Mouse (Mus musculus) forebrain, embryonic 11.5 days (tissue): ENCODE results near the gene Dixdc1. TPM values are rescaled to one million over a fixed set of nuclear protein-coding genes. Genes with fewer than 3 reads are reported as not detected.

Experiments used
- ATAC-seq: fragments of 200-750 bp; cut with Nextera tagmentation; replicated peaks from 2 replicates; pipeline ENCODE4 v1.8.0; 2017; ENCODE audit warnings: moderate TSS enrichment; ENCODE audit not compliant: low FRiP score
- DNase-seq: peaks from one replicate; pipeline ENCODE4 v3.0.0-alpha.2; 2017; ENCODE audit warnings: low spot score
- H3K27ac ChIP-seq: fragments of 300-500 bp; sonication (generic); 2 replicates; pipeline ENCODE4 v1.5.1; 2014; ENCODE audit warnings: low read depth, low read length
- H3K27me3 ChIP-seq: fragments of 300-500 bp; sonication (generic); 2 replicates; pipeline ENCODE4 v1.6.1; 2014; ENCODE audit warnings: mild to moderate bottlenecking, low read length, mixed read lengths; ENCODE audit not compliant: control insufficient read depth, insufficient read depth
- H3K36me3 ChIP-seq: fragments of 300-500 bp; sonication (generic); 2 replicates; pipeline ENCODE4 v1.6.1; 2014; ENCODE audit warnings: mild to moderate bottlenecking, low read length, moderate library complexity, mixed read lengths; ENCODE audit not compliant: control insufficient read depth, insufficient read depth
- H3K4me1 ChIP-seq: fragments of 300-500 bp; sonication (generic); replicated peaks from 2 replicates; pipeline ENCODE4 v1.6.1; 2014; ENCODE audit warnings: low read length, mixed read lengths; ENCODE audit not compliant: control insufficient read depth, insufficient read depth
- H3K4me2 ChIP-seq: fragments of 300-500 bp; sonication (generic); 2 replicates; pipeline ENCODE4 v1.6.1; 2014; ENCODE audit warnings: low read depth, mild to moderate bottlenecking, low read length, moderate library complexity, mixed read lengths; ENCODE audit not compliant: severe bottlenecking
- H3K4me3 ChIP-seq: fragments of 300-500 bp; sonication (generic); 2 replicates; pipeline ENCODE4 v1.5.1; 2014; ENCODE audit warnings: low read depth, low read length
- H3K9ac ChIP-seq: fragments of 300-500 bp; sonication (generic); 2 replicates; pipeline ENCODE4 v1.6.1; 2014; ENCODE audit warnings: low read length
- H3K9me3 ChIP-seq: fragments of 300-500 bp; sonication (generic); 2 replicates; pipeline ENCODE4 v1.6.1; 2016; ENCODE audit warnings: low read length, mixed read lengths; ENCODE audit not compliant: control insufficient read depth
- WGBS: fragments of 180-500 bp; shearing (Covaris S2); extraction: QIAGEN DNeasy Blood & Tissue Kit; methylation state at CpG from one replicate; pipeline ENCODE4 v1.1.7; 2014; 5-methylcytosine and 5-hydroxymethylcytosine counted together
- polyA plus RNA-seq: library from polyadenylated mRNA; unstranded; fragments of >200 nt; fragmentation: Nextera tagmentation; extraction: Ambion mirVana; gene quantifications from 2 replicates; pipeline ENCODE4 v1.2.1, GENCODE M21; 2014

Dixdc1 gene
- polyA plus RNA-seq = 18.1 and 19.5 TPM in 2 replicates

DNA sequence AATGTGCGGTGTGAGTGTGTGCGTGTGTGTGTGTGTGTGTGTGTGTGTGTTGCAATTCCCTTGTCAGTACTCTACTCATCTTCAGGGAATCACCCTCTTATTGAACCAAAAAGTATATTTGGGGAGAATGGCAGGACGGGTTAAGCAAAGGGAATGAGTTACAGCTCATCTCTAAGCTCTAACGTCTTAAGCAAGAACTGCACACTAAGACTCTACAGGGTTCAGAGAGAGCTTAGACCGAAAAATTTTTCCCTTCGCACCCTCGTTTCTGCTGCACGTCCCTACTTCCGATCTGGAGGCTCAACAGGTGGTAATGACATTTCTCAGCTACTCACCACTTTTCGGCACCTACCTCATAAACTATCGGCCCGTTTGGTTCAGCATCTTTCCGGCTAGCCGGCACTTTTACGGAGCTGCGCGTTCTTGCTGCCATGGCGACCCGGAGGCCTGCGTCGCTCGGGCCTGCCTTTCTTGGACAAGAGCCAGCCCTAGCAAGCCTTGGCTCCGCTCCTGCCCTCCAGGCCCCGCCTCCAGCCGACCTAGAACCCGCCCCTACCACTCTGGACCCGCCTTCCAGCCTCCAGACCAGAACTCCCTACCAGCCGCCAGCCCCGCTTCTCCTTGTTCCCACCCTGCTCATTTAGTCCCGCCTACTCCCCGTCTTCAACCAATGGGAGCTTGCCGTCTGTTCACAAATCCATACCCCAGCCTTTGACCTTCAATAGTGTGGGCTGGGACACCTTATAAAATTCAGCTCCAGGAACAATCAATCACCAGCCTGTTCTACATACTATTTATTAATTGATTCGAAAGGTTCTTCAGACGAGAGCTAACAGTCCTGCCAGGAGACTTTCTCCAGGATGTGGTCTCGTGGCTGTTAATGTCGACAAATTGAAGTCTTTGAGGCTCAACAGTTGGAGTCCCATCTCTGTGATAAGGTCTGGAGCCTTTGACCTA, at the start of gene Dixdc1:
TSS of gene Dixdc1 (minus strand) at position 604 of the 957 bp plus-strand sequence.
- Histone ChIP-seq H3K4me2 (peak within 1 kb of the TSS; percentile 71), H3K27ac (no peak within 1 kb of the TSS), H3K9ac (no peak within 1 kb of the TSS; the same call in 1 of the 2 replicates), H3K27me3 (no peaks in the 10 kb centered on the region; the same call in 1 of the 2 replicates), H3K4me1 (0 out of 2 replicates have a peak, but pooled peaks cover 2% of the 10 kb centered on the region), H3K36me3 (no peaks in the 10 kb centered on the region), H3K4me3 (peak within 1 kb of the TSS; percentile 29), H3K9me3 (no peaks in the 10 kb centered on the region)
- WGBS = 15% methylated on average over 36 of the region's 36 CpGs
- ATAC-seq (peak; percentile 99), DNase-seq (peak; percentile 96)

- H3K9ac ChIP-seq = no peak overlapping the region
- no peaks in the 10 kb centered on the region for H3K27me3 ChIP-seq
- H3K4me1 ChIP-seq = no peaks in the 10 kb centered on the region
- peaks cover 13% of the 10 kb centered on the region for H3K36me3 ChIP-seq
- H3K4me3 ChIP-seq = no peak overlapping the region
- no peak for ATAC-seq
- H3K27ac ChIP-seq = no peak overlapping the region
- peak; percentile 63 for DNase-seq
- 75% methylated on average over 2 of the region's 2 CpGs for WGBS
- no peak overlapping the region for H3K4me2 ChIP-seq
- H3K9me3 ChIP-seq = no peaks in the 10 kb centered on the region
These were observed 42.8 kb upstream of the Dixdc1 start for GRCm38 (mm10) chr9:50782155-50782554.

DNA sequence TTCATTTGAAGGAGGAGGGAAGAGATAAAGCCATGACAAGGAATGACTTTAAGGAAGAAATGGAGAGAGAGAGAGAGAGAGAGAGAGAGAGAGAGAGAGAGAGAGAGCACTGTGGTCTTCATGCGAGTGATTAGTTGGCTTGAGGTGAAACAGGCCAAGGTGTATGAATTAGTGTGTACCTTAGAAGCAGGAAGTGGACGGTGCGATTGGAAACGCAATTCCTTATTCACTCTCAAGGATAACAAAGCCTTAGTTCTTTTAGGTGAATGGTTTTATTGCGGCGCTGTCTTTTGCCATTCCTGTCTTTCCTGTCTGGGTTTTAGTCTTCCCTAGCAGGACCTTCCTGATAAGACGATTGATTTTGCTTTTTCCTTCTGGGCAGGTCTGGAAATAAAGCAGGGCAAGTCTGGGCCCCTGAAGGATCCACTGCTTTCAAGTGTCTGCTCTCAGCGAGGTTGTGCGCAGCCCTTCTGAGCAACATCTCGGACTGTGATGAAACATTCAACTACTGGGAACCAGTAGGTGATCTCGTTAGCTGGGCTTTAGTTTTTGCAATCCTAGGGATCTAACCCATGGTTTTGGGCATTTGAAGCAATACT, 36.9 kb upstream of the Dixdc1 start:
- Histone ChIP-seq H3K9ac (peak overlapping the region; percentile 94), H3K27me3 (no peaks in the 10 kb centered on the region), H3K4me2 (peak overlapping the region; percentile 88), H3K27ac (no peak overlapping the region), H3K36me3 (no peaks in the 10 kb centered on the region; the same call in 1 of the 2 replicates), H3K4me1 (peaks cover 9% of the 10 kb centered on the region; the same call in 1 of the 2 replicates), H3K9me3 (no peaks in the 10 kb centered on the region), H3K4me3 (peak overlapping the region; percentile 91)
- 69% methylated on average over 11 of the region's 11 CpGs for WGBS
- DNase-seq (no peak), ATAC-seq (no peak)

GRCm38 (mm10) chr9:50775662-50776126, 36.4 kb upstream of the Dixdc1 start:
- H3K27me3 ChIP-seq = no peaks in the 10 kb centered on the region
- DNase-seq = no peak
- H3K9ac ChIP-seq = peak overlapping the region; percentile 94
- H3K4me3 ChIP-seq = peak overlapping the region; percentile 91
- H3K27ac ChIP-seq = peak overlapping the region; percentile 70; the same call in 1 of the 2 replicates
- WGBS = under 1% methylated on average over 30 of the region's 30 CpGs
- H3K4me1 ChIP-seq = peaks cover 9% of the 10 kb centered on the region; the same call in 1 of the 2 replicates
- ATAC-seq = peak; percentile 76
- no peaks in the 10 kb centered on the region for H3K9me3 ChIP-seq
- no peaks in the 10 kb centered on the region; the same call in 1 of the 2 replicates for H3K36me3 ChIP-seq
- H3K4me2 ChIP-seq = peak overlapping the region; percentile 88

DNA sequence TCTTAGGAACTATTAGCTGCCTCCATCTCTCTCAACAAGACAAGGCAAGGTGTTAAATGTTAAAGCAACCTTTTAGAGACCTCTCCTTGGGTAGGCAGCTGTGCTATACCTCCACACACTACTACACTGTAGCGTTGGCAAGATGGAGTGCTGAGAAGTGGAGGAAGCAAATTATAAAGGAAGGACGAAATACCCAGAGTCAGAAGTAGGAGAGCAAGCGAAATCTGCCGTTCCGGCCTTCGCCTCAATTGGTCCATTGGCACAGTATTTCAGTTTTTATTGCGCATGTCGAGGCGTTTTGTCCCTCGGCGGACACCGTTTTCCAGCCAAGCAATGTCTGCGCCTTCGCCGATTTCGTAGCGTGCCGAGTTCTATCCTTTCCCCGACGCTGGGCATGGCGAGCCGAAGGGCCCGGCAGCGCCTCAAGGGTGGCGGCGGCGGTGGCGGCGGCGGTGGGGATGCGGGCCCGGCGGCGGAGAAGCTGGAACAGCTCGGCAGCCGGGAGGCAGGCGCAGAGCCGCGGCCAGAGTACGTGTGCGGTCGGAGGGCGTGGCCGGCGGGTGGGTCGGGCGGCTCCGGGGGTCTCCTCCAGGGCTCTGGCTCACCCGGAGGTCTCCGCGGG, 35.8 kb upstream of the Dixdc1 start, which contains the start of the genes Alg9 and 1110032A03Rik:
TSS of gene Alg9 (plus strand) at position 29 of the 622 bp plus-strand sequence.
TSS of gene 1110032A03Rik (minus strand) at position 530 of the 622 bp plus-strand sequence.
- peak within 1 kb of the TSS; percentile 88 for H3K4me2 ChIP-seq
- H3K27ac ChIP-seq = peak within 1 kb of the TSS; percentile 70
- H3K36me3 ChIP-seq = no peaks in the 10 kb centered on the region
- ATAC-seq (peak; percentile 88), DNase-seq (peak; percentile 93)
- H3K4me1 ChIP-seq = peaks cover 9% of the 10 kb centered on the region; the same call in 1 of the 2 replicates
- peak within 1 kb of the TSS; percentile 91 for H3K4me3 ChIP-seq
- no peaks in the 10 kb centered on the region for H3K9me3 ChIP-seq
- under 1% methylated on average over 37 of the region's 51 CpGs for WGBS
- no peaks in the 10 kb centered on the region for H3K27me3 ChIP-seq
- peak within 1 kb of the TSS; percentile 94 for H3K9ac ChIP-seq

GRCm38 (mm10) chr9:50774026-50774462, 34.7 kb upstream of the Dixdc1 start:
- no peak for ATAC-seq
- no peak overlapping the region for H3K27ac ChIP-seq
- no peaks in the 10 kb centered on the region for H3K27me3 ChIP-seq
- no peak overlapping the region for H3K9ac ChIP-seq
- peaks cover 9% of the 10 kb centered on the region; the same call in 1 of the 2 replicates for H3K4me1 ChIP-seq
- H3K4me3 ChIP-seq = no peak overlapping the region
- H3K36me3 ChIP-seq = no peaks in the 10 kb centered on the region
- DNase-seq = no peak
- no peak overlapping the region for H3K4me2 ChIP-seq
- 85% methylated on average over 4 of the region's 4 CpGs for WGBS
- H3K9me3 ChIP-seq = no peaks in the 10 kb centered on the region

DNA sequence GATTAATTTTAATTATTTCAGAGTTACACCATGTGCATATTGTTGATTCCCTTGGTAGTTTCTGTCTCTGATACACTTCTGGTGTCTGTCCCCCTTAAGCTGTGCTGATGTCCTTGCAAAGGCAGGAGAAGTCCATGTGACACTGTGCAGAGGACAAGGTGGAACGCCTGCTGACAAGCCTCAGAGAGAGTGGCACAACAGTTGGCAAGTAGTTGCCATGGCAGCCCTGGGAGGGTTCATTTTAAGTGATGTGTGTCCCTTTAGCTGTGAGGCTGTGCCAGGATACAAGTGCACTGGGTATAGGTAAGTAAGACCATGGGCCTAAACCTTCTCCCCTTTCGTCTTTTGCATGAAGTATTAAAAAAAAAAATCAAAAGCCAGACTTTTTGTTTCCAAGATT, 30.7 kb upstream of the Dixdc1 start:
- Histone ChIP-seq H3K9ac (no peak overlapping the region), H3K27me3 (no peaks in the 10 kb centered on the region), H3K4me1 (peaks cover 8% of the 10 kb centered on the region; the same call in 1 of the 2 replicates), H3K4me3 (no peak overlapping the region), H3K36me3 (no peaks in the 10 kb centered on the region), H3K27ac (no peak overlapping the region), H3K9me3 (no peaks in the 10 kb centered on the region), H3K4me2 (no peak overlapping the region)
- WGBS = 92% methylated on average over 2 of the region's 2 CpGs
- no peak for DNase-seq
- no peak for ATAC-seq
